Mouse (Mus musculus): ENCODE results near the gene Sorl1.

DNA sequence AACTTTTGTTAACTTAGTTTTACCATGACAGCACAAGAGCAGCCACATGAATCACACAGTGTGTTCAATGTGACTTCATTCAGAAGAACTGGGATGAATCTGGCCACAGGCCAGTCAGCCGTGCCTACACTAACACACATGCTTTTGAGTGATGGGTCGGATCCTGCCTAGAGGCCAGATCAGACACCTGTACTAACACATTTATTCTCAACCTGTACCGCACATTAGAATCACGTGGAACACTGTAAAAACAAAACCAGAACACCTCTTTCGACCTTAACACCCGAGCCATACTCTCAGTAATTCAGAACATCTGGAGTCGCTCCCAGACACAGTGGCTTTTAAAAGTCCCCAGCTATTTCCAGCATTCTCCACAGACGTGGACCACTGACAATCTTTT is 119.0 kb downstream of the Sorl1 start:
- TF ChIP-seq CTCF (conservative IDR thresholded peaks at IDR 0.05; ENCODE audit: low read length) (no peak), POU5F1 (IDR thresholded peaks at IDR 0.05; ENCODE audit: borderline replicate concordance, low read length) (no peak), NANOG (IDR thresholded peaks at IDR 0.05; ENCODE audit: borderline replicate concordance, low read length) (no peak)
